ENCODE assay signal across 8 mouse cellular contexts in the genomic region with DNA sequence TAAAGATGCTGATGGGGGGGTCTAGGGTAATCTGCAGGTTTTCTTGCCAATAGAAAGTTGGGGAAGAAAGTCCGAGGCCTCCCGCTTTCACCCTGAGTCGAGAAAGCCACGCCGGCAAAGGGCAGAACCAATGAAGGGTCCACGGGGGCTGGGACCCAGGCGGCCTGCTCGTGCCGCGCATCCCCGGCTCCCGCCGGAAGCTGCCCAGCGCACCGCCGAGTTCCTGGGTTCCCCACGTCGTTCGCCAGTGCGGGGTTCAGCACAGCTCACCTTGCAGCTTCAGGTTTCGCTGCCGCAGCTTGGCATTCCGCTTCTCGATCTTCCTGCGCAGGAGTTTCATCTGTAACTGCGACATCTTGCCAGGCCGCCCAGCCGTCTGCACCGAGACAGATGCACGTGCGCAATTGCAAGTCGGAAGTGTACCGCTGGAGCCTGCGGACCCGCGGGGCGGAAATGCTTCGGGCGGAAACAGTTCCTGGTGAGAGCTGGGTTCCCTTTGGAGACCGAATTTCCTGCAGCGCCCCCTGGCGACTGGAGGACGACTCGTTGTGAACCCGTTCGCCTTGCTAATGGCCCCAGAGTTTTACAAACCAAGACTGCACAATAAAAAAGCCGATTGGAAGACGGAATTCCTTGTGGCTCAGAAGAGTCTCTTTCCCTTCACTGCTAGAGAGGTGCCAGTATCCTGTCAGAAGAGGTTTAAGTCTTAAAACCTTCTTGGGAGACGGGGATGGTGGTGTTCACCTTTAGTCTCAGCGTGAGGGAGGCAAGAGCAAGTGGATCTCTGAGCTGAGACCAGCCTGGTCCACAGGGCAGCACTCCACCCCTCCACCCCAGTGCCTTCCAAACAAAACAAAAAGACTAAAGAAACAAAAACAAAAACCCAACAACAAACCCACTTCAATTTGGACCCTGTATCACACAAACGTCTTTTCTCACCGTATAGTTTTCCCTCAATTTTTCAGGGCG. TPM values are rescaled to one million over a fixed set of nuclear protein-coding genes. Genes with fewer than 3 reads are reported as not detected.
DNase-seq lines count a peak whose midpoint lies in the region; ATAC-seq and TF ChIP-seq lines count a peak whose summit lies in the region.

A gene (minus strand): TSS at position 469 of the 969 bp plus-strand sequence.

- no peaks in the 10 kb centered on the region for H3K27me3 ChIP-seq in embryonic facial prominence, embryonic 13.5 days
- H3K27me3 ChIP-seq in kidney, adult 2 months (replicated peaks; ENCODE audit: control insufficient read depth, insufficient read depth, low read length) = no peaks in the 10 kb centered on the region
- H3K27me3 ChIP-seq in limb, embryonic 12.5 days = no peaks in the 10 kb centered on the region
- H3K27me3 ChIP-seq in midbrain, embryonic 15.5 days (replicated peaks) = no peaks in the 10 kb centered on the region
- no peaks in the 10 kb centered on the region for H3K27me3 ChIP-seq in spleen, adult 2 months (ENCODE audit: control insufficient read depth, insufficient read depth, low read length)

- H3K36me3 ChIP-seq in embryonic facial prominence, embryonic 13.5 days = peaks cover 27% of the 10 kb centered on the region
- peaks cover 4% of the 10 kb centered on the region for H3K36me3 ChIP-seq in kidney, adult 2 months (ENCODE audit: control insufficient read depth, insufficient read depth, low read length)
- peaks cover 27% of the 10 kb centered on the region for H3K36me3 ChIP-seq in limb, embryonic 12.5 days
- peaks cover 22% of the 10 kb centered on the region for H3K36me3 ChIP-seq in midbrain, embryonic 15.5 days (replicated peaks)
- H3K36me3 ChIP-seq in spleen, adult 2 months (ENCODE audit: control insufficient read depth, insufficient read depth, low read length) = peaks cover 9% of the 10 kb centered on the region

- H3K4me3 ChIP-seq in embryonic facial prominence, embryonic 13.5 days = peak within 1 kb of the TSS; percentile 75
- H3K4me3 ChIP-seq in kidney, adult 2 months (ENCODE audit: insufficient read depth, low read depth, low read length) = peak within 1 kb of the TSS; percentile 83
- peak within 1 kb of the TSS; percentile 78 for H3K4me3 ChIP-seq in limb, embryonic 12.5 days (replicated peaks)
- H3K4me3 ChIP-seq in midbrain, embryonic 15.5 days = peak within 1 kb of the TSS; percentile 57
- peak within 1 kb of the TSS; percentile 82 for H3K4me3 ChIP-seq in spleen, adult 2 months (ENCODE audit: extremely low read depth, insufficient read depth, insufficient read length)

- no peak for TF ChIP-seq POLR2A in kidney, adult 2 months (IDR thresholded peaks at IDR 0.05; ENCODE audit: low read depth, low read length)
- no peak for TF ChIP-seq POLR2A in spleen, adult 2 months (IDR thresholded peaks at IDR 0.05; ENCODE audit: low read depth, low read length)

- peak within 1 kb of the TSS; percentile 74; the same call in 1 of the 2 replicates for H3K27ac ChIP-seq in embryonic facial prominence, embryonic 13.5 days
- no peak within 1 kb of the TSS for H3K27ac ChIP-seq in kidney, adult 2 months (ENCODE audit: insufficient read depth, low read depth, low read length)
- peak within 1 kb of the TSS; percentile 62; the same call in 1 of the 2 replicates for H3K27ac ChIP-seq in limb, embryonic 12.5 days
- H3K27ac ChIP-seq in midbrain, embryonic 15.5 days = peak within 1 kb of the TSS; percentile 67; the same call in 1 of the 2 replicates
- peak within 1 kb of the TSS; percentile 67 for H3K27ac ChIP-seq in spleen, adult 2 months (ENCODE audit: insufficient read depth, low read length)

- peak; percentile 94 for DNase-seq in 3134 (ENCODE audit: extremely low read depth, insufficient read length, low spot score)
- peak; percentile 98 for DNase-seq in adrenal gland, postnatal 36 days
- peak; percentile 96 to 99 for DNase-seq in heart, adult 18-20 months
- DNase-seq in kidney, adult 2 months = peak; percentile 97
- DNase-seq in spleen, adult 2 months (ENCODE audit: low read depth in 1 of 2, low spot score in 2 of 2) = peak; percentile 87 to 94

- H3K4me1 ChIP-seq in embryonic facial prominence, embryonic 13.5 days = peaks cover 7% of the 10 kb centered on the region
- H3K4me1 ChIP-seq in kidney, adult 2 months (ENCODE audit: control insufficient read depth, insufficient read depth, low read length) = no peaks in the 10 kb centered on the region
- peaks cover 7% of the 10 kb centered on the region for H3K4me1 ChIP-seq in limb, embryonic 12.5 days (replicated peaks)
- peaks cover 12% of the 10 kb centered on the region for H3K4me1 ChIP-seq in midbrain, embryonic 15.5 days
- H3K4me1 ChIP-seq in spleen, adult 2 months (ENCODE audit: control insufficient read depth, insufficient read depth, insufficient read length) = peaks cover 2% of the 10 kb centered on the region; the same call in 1 of the 2 replicates

- peak within 1 kb of the TSS; percentile 81 for H3K4me2 ChIP-seq in embryonic facial prominence, embryonic 13.5 days
- peak within 1 kb of the TSS; percentile 82 for H3K4me2 ChIP-seq in limb, embryonic 12.5 days
- peak within 1 kb of the TSS; percentile 75 for H3K4me2 ChIP-seq in midbrain, embryonic 15.5 days

- TF ChIP-seq CTCF in kidney, adult 2 months (conservative IDR thresholded peaks at IDR 0.05; ENCODE audit: insufficient read depth, insufficient read length, low read depth, low read length) = peak; percentile 75
- TF ChIP-seq CTCF in spleen, adult 2 months (IDR thresholded peaks at IDR 0.05; ENCODE audit: extremely low read depth, insufficient read depth, insufficient read length, insufficient replicate concordance) = peak; percentile 85

- ATAC-seq in embryonic facial prominence, embryonic 13.5 days (ENCODE audit: insufficient number of reproducible peaks, insufficient read depth, low FRiP score, low TSS enrichment, low read depth) = peak; percentile 93
- ATAC-seq in limb, embryonic 12.5 days (ENCODE audit: insufficient number of reproducible peaks, insufficient read depth, low FRiP score, low TSS enrichment, low read depth) = peak; percentile 97
- peak; percentile 99 for ATAC-seq in midbrain, embryonic 15.5 days (replicated peaks)

- WGBS in embryonic facial prominence, embryonic 13.5 days = 6% methylated on average over 53 of the region's 53 CpGs
- WGBS in kidney, adult 2 months = 6% methylated on average over 53 of the region's 53 CpGs
- 6% methylated on average over 53 of the region's 53 CpGs for WGBS in limb, embryonic 12.5 days
- 6% methylated on average over 53 of the region's 53 CpGs for WGBS in midbrain, embryonic 15.5 days
- 7% methylated on average over 53 of the region's 53 CpGs for WGBS in spleen, adult 2 months

- H3K9ac ChIP-seq in embryonic facial prominence, embryonic 13.5 days = peak within 1 kb of the TSS; percentile 83
- H3K9ac ChIP-seq in limb, embryonic 12.5 days (replicated peaks) = peak within 1 kb of the TSS; percentile 78
- peak within 1 kb of the TSS; percentile 64 for H3K9ac ChIP-seq in midbrain, embryonic 15.5 days

- no peaks in the 10 kb centered on the region for H3K9me3 ChIP-seq in embryonic facial prominence, embryonic 13.5 days
- no peaks in the 10 kb centered on the region for H3K9me3 ChIP-seq in limb, embryonic 12.5 days
- no peaks in the 10 kb centered on the region for H3K9me3 ChIP-seq in midbrain, embryonic 15.5 days

RNA-seq across cellular contexts. Expression of the gene that starts here (rescaled TPM):
- 10 to 100 TPM; 43.8 to 50.7 TPM for total RNA-seq in adrenal gland, postnatal 36 days (2021)
- polyA plus RNA-seq in embryonic facial prominence, embryonic 13.5 days (2015; fragmentation: Nextera tagmentation; extraction: Ambion mirVana) = 83.4 and 83.8 TPM in 2 replicates
- 10 to 100 TPM; 19.4 to 20.1 TPM for total RNA-seq in heart, adult 18-20 months (2021)
- polyA plus RNA-seq in kidney, adult 2 months (2012; rRNA removed) = 30.3 and 42.4 TPM in 2 replicates
- polyA plus RNA-seq in limb, embryonic 12.5 days (2016; fragmentation: Nextera tagmentation; extraction: Ambion mirVana) = 71.6 and 87.3 TPM in 2 replicates
- polyA plus RNA-seq in midbrain, embryonic 15.5 days (2015; fragmentation: Nextera tagmentation; extraction: Ambion mirVana) = 32.8 and 33.9 TPM in 2 replicates
- polyA plus RNA-seq in spleen, adult 2 months (2012; rRNA removed) = 30.1 and 32.1 TPM in 2 replicates
